Mouse (Mus musculus) testis, postnatal 10 days (tissue): Measurements from ENCODE around the gene AI837181.
A peak's percentile ranks its signal among the peaks of the same experiment; 100 is the strongest.
"Not testable (repeated sequence)": the region's sequence is repeated elsewhere in the genome, so short reads cannot be mapped to it uniquely, and the experiment has no call there.

Experiments used
- DNase-seq: peaks from one replicate; pipeline ENCODE4 v3.0.0; 2021; ENCODE audit warnings: low spot score

Gene AI837181

DNA sequence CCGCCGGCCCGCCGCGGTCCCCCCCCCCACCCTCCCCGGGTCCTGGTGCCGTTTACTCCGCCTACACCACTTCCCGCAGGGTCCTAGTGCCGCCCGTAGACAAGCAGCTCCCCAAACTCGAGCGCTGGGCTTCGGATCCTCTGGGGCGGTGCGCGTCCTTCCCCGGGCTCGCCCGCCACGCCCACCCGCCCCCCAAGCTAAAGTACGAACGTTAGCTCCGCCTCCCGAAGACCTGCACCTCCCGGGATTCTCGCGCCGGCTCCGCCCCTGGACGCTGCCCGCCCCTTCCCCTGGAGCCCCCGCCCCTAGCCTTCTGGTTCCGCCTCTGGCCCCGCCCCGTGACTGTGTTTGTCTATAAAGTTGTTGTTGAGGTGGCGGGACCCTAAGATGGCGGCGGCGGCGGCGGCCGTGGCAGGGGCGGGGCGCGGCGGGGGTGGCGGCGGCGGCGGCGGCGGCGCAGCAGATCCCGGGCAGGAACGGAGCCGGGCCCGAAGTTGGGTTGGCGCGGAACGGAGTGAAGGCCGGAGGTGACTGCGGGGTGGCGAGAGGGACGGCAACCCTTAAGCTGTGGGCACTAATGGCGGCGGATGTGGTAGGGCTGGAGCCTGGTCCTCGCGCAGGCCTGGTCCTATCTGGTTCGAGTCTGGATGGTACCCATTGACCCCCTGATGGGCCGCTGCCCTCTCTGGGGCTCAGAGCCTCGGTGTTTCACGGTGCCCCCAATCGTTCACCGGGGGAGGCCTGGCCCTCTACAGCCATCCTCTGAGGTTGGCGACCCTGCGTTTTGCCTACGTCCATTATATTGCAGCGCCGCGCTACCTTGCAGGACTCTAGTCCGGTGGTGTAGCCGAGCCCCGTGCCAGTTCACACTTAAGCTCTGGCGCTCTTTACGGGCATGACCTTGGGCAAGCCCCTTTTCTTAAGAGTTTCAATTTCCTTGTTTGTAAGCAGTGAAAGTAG, at the start of gene AI837181, which contains the start of gene Drap1:
TSS of gene AI837181 (plus strand) at position 363 of the 960 bp plus-strand sequence.
TSS of gene Drap1 (minus strand) at position 198 of the 960 bp plus-strand sequence.
- DNase-seq: peak; percentile 99

DNA sequence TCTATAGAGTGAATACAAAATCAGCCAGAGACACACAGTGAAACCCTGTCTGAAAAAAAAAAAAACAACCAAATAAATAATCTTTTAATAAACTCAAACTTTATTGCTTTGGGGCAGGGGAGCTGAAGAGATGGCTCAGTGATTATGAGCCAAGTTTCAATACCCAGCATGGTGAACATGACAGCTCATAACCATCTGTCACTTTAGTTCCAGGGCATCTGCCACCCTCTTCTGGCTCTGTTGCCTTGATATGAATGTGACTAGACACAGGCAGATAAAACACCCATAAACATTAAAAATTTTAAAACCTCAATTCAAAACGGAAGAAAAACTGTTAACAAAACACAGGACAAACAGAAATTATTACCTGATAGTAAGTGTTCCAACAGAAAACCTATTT, 47.5 kb upstream of the AI837181 start:
- DNase-seq: no peak

DNA sequence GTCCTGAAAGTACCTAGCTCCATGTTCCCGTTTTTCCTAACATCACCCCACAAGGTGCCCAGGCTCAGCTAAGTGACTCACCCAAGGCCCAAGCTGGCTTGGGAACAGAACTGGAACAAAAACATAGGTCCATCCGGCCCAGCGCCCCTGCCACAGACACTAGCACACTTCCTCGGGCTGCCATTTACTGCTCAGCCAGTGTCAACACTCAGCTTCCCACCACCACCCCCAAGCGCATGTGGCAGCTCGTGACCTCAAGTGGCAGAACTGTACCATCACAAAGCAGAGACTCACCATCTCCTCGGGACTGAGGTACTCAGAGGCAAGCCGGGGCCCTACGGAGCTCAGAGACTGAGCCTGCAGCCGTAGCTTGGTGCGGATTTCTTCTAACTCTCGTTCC, 41.6 kb upstream of the AI837181 start:
- no peak for DNase-seq

DNA sequence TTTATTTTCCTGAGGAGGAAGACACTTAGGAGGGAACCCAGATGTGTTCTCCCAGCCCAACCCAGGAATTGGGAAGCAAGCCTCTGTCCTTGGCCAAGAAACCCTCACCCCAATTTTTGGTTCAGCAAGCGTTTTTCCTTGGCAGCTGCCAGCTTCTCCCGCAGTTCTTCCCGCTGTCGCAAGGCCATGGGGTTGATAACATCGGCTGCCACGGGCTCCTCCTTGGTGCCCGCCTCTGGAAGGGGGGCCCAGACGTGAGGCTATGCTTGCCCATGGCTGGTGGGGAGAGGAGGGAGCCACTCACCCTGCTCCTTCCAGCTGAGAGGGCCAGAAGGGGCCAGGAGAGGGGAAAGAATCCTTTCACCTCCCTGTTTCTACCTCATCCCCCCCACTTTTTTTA, 40.2 kb upstream of the AI837181 start:
- DNase-seq: no peak

DNA sequence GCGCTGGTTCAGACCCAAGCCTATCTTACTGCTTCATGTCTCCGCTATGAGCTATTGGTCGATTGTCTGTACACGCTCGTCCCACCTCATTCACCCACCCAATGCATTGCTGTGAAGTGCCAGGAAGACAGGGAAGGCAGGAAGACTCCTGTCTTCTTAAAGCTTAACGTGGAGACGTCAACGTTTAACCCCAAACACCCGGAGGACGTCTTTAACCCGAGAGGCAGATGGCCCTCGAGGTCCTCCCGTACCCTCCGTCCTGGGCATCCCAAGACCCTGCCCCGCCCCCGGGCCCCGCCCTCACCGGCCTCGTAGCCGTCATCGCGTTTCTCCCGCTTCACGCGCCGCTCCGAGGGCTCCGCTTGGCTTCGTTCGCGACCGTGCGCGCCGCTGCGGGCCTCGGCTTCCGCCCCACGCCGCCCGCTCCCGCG, 36.9 kb upstream of the AI837181 start:
- peak; percentile 75 for DNase-seq

DNA sequence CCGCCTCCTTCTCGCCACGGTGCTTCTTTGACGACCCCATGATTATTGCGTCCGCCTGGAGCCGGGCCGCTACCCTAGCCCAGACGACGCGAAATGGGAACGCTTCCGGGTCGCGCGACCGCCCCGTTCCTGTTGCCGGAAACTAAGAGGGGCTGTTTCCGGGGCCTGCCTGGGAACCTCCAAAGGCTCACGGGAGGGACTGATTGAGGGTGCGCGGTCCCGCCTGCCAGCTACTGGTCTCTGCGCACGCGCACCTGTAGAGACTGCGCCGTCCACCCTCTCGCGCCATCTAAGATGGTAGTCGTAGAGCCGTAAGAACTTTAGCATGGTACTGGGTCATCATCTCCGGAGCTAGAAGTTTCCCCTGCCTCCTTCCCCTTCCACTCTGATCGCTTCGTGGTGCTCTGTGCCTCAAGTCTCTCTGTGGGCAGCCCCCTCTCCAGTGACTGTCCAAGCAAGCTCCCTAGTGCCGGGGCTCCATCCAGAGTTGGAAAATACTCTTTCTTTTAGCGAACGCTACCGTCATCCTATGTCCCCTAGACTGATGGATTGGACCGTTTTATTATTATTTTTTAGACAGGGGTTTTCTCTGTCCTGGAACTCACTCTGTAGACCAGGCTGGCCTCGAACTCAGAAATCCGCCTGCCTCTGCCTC, 36.2 kb upstream of the AI837181 start, which contains the start of gene Sart1:
TSS of gene Sart1 (minus strand) at position 116 of the 655 bp plus-strand sequence.
- DNase-seq: peak; percentile 93

DNA sequence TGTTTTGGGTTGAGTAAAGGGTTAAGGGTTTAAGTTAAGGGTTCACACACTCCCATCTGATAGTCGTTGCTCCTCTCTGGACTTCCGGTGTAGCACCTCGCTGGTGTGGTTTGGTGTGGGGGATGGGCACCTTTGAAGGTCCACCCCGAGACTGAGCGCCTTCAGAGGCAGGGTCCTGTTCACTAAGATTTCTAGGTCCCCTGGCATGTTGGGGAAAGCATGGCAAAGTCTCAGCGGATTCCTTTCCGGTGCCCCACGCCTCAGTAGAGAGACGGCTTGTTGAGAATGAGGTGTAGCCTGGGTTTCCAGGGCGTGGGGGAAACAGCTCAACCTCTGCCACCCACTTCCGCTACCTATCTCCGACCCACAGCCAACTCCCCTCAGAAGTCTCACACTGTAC, 35.3 kb upstream of the AI837181 start:
- DNase-seq: peak; percentile 68

DNA sequence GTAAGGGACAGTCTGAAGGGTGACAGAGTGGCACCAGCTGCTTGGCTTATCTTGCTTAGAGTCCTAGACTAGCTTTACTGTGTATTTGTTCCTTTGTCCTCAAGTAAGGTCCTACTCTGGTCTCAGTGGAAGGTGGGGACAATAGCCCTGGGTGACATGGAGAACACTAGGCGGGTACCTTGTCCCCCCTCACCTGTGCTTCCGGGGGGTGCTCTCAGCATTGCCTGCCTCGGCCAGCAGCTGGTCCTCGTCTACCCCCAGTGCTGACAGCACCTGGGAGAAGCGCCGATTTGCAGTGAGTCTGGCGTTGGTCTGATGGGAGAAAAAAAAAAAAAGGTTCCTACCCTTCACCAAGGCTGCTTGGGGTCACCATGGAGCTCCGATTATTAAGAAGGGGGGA, 34.5 kb upstream of the AI837181 start:
- DNase-seq: no peak

DNA sequence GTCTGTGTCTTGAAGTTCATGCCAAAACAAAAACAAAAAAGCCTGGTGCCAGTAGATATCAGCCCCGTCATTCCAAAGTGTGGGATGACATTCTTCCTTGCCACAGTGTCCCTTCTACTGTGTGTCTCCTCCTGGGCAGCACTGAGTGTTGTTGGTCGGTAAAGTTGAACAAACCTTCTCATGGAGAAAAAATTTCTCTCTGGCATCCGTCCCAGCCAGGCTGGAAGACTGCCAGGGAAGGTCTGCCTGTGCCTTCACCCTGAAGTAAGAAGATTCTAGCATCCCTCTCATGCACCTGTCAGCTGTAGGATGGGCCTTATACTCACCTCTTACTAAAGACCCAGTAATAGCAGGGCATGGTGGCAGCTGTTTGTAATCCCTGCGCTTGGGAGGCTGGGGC, 32.1 kb upstream of the AI837181 start:
- peak; percentile 92 for DNase-seq

DNA sequence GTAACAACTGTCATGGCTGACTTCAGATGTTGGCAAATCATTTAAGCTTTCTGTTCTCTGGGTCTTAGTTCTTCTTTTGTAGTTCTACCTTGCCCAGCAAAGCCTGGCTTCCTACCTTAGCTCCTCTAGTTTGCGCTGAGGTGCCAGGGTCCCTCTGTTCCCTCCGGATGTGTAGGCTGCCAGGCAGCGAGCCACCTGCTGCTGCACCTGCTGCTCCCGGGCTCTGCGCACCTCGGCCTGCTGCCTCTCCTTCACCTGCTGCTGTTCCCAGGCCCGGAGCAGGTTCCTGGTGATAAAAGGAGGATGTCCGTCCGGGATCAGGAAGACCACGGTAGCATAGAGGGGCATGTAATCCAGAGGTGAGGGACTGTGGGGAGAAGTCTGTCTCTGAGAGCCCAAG, 30.8 kb upstream of the AI837181 start:
- no peak for DNase-seq

DNA sequence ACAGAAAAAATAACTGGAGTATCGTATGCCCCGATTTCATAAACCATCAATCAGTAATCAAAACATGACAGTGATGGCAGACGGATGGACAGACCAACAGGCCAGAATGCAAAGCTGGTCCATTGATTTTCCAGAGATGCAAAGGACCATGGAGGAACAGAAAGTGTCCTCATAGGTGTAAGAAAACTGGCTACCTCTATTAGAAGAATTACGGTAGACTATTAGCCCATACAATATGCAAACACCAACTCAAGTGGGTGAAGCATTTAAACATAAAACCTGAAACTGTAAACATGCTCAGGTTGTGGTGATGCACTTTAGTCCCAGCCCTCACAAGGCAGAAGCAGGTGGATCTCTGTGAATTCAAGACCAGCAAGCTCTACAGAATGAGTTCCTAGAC, 29.6 kb upstream of the AI837181 start:
- no peak for DNase-seq

DNA sequence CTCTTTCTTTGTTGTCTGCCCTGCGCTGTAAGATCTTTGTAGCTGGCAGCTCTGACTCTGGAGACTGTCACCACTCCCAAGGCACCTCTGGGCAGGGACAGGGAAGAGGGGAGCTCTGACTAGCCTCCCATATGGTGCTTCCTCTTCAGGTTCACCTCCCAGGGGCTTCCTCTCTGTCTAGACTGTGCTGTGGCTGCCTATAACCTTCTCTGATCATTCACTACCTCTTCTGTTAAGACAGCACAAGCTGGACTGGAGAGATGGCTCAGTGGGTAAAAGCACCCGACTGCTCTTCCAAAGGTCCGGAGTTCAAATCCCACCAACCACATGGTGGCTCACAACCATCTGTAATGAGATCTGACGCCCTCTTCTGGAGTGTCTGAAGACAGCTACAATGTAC, 23.9 kb upstream of the AI837181 start:
- DNase-seq: not testable (repeated sequence)

DNA sequence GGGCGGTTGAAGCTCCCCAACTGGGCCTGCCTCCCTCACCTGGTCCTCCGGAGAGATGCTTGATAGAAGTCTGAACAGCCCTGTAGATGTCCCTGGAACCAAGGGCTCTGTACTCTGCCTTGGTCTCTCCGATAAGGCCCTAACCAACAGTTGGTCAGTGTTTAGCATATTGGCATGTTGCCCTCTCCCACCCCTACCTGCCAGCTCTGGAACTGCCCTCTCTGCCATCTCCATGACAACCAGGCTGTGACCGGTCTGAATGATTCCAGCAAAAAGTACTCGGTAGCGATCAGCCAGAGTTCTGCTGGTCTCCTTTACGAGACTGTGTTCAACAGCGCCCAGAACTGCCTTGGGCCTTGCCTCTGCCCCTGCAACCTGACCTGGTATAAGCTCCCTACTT, 22.7 kb upstream of the AI837181 start, which contains the start of gene Tsga10ip:
TSS of gene Tsga10ip (minus strand) at position 234 of the 400 bp plus-strand sequence.
- no peak for DNase-seq

DNA sequence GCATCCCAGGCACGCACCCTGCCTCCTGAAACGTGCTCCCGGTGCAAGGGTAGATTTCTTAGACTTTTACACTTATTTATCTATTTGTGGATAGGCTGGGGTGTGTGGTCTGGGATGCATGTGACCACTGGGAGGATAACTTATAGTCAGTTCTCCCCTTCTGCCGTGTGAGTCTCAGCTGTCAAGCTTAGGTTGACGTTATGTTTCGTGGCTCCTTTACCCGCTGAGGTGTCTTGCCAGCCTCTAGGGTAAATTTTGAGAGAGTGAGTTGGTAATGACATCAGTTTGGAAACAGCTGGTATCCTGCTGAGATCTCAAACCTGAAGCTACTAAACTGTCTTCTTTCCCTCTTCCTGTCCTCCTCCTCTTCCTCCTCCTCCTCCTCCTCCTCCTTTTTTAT, 19.0 kb upstream of the AI837181 start:
- DNase-seq: no peak

DNA sequence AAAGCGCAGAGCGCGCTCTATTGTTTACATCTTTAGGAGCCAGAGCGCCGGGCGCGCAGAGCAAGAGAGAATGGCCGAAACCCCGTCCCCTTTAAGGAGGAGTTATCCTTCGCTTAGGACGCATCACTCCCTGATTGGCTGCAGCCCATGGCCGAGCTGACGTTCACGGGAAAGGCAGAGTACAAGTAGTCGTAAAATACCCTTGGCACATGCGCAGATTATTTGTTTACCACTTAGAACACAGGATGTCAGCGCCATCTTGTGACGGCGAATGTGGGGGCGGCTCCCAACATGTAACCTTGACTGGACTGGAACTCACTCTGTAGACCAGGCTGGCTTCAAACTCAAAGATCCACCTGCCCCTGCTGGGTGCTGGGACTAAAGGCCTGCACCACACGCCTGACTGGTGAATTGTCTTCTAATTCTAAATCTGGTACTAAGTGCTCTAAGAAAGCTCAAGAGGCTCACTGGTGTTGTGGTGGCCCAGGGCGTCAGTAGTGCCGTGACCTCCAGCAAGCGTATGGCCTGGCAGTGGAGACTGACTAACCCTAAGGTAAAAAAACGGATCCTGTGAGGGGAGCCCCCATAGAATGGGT, 18.3 kb upstream of the AI837181 start:
- DNase-seq: not testable (repeated sequence)

DNA sequence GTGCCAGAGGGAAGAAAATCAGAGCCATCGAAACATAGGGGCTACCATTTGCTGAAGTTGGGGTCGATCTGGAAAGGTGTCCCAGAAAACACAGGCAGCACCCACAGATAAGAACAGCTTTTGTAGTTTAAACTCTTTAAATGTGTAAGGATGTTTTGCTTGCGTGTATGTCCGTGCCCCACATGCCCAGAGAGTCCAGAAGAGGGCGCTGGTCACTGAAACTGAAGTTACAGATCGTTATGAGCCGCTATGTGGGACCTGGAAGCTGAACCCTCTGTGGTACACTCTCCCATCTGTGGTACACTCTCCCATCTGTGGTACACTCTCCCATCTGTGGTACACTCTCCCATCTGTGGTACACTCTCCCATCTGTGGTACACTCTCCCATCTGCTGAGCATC, 17.8 kb upstream of the AI837181 start:
- DNase-seq: peak; percentile 78

DNA sequence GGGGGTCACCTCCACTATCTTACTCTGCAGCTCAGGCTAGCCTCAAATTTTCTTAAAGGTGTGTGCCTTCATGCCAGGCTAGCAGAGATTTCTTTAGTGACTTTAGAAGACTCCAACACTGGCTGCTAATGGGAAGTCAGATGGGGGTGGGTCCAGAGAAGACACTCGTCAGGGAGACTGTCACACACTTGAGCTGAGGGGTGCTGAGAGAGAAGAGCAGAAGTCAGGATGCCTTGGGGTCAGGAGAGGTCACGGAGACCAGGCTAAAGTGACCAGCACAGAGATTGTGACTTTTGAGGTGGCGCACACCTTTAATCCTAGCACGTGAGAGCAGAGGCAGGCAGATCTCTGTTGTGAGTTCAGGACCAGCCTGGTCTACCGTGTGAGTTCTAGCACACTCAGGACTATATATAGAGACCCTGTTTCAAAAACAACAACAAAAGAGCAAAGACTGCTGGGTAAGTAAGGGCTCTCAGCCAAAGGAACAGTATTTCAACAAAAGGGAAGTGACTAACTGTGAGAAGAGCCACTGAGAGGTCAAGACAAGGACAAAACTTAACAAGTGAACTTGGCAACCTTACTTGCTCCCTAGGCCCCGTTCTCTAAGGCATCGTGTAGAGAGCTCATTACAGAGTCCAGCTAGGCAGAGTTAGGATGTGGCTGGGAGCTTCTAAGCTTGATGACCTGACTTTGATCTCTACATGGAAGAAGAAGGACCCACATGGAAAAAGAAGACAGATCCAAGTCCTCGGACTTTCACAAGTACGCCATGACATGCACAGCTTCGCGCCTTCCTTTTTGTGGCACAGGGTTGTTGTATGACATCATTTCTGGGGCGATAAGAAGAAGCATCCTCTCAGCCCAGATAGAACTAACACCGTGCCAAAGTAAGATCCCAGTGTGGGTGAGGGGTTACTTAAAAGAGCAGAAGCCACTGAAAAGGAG, 16.6 kb upstream of the AI837181 start:
- DNase-seq: no peak

DNA sequence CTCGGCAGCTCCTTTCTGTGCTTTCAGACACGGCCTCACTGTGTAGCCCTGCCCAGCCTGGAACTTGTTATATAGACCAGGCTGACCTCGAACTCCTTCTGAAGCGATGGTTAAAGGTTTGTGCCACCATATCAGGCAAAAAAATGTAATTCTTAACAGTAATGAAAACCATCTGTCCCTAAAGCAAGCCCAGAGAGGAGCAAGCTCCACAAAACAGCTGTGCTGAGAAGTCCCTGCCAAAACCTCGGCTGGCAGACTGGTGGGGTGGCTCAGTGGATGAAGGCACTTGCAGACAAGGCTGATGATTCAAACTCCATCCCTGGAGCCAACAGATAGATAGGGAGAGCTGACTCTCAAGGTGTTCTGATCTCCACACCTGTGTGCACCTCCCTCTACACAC, 15.9 kb upstream of the AI837181 start:
- peak; percentile 63 for DNase-seq

DNA sequence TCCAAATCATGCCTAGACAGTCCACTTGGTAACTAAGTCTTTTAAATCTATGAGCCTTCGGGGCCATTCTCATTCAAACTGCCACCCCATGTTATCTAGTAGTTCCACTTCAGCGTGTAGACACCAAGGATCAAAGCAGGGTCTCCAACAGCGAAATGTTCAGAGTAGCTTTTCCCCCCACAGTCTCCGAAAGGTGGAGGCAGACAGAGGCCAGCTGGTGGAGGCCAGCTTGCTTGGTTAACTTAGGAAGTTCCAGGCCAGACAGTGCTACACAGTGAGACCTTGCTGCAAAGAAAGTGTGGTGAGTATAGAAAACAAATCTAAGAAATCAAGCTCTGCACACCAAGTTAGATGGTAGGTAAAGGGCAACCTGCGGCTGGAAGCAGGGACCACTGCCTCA, 14.3 kb upstream of the AI837181 start:
- DNase-seq: no peak

DNA sequence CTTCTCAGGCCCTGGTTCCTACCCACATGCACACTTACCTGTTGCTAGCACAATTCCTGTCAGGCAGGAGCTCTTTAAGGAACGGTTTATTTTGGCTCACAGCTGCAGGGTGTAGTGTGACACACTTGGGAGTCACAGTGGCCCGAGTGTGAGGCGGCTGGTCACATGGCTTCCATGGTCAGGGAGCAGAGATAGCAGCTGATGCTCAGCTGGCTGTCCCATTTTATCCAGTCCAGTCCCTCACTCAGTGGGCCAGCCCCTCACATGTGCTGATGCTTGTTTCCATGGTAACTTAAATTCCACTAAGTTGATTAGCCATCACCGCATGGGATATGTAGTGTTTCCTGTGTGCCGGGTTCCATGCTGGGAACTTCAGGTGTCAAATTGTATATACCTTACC, 13.0 kb upstream of the AI837181 start:
- DNase-seq: no peak

DNA sequence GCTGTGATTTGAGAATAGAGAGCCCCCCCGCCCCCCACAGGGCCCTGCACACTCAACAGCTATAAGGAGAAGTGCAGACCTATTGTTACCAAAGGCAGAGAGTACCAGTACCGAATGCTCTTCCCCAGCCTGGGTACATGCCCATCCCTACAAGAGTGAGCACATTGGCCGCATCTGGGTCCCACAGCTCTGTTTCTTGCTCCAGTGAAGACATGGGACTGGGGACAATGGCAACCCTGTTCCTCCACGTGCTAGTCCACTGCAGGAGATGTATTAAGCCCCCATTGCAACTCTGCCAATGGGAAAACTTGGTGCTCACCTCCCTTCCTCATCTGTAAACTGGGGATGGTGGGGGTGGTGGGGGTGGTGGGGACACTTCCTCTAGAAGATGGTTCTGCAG, 11.1 kb upstream of the AI837181 start:
- no peak for DNase-seq
